Mouse (Mus musculus): Measurements from ENCODE around the gene Ankrd44. TPM values are rescaled to one million over a fixed set of nuclear protein-coding genes. Genes with fewer than 3 reads are reported as not detected.

Ankrd44 gene
- total RNA-seq, 2 experiments from 2014 or later = 19.9 to 23.5 TPM

GRCm38 (mm10) chr1:54791406-54791805, 134.8 kb downstream of the Ankrd44 start:
- intact Hi-C loops (cut with DNase I) = no loop called here
- DNase-seq (ENCODE audit: extremely low spot score in 1 of 2, low spot score in 2 of 2) = no peak
- Histone ChIP-seq H3K27ac (no peak overlapping the region), H3K4me3 (no peak overlapping the region)
- no peak for TF ChIP-seq CTCF (IDR thresholded peaks at IDR 0.05)

DNA sequence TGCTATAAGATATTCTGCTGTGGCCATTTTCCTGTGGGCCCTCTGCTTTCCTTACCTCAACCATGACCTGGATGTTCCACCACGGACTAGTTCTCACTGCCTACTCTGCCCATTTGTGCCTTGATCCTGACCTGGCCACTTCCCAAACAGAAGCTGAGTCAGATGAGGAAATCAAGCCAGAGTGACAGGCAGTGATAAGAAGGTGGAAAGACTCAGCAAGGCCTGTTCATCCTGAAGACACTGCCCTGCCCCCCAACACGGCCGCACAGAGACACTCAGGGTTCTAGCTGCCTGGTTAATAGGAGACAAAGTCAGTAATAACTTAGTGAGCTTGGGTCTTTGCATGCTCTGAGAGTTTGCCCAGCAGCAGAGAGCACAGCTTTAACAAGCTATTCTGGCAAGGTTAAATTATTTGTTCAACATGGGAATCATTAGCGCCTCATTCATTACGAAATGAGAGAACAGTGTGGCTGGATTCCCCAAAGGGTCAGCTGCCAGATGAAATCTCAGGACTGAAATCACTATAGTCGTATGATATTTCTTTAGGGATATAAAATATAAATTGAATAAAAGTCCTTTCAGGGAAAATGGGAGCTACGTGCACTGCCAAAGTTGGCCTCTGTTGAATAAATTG, 136.7 kb downstream of the Ankrd44 start:
- no peak for TF ChIP-seq CTCF (IDR thresholded peaks at IDR 0.05)
- DNase-seq (ENCODE audit: extremely low spot score in 1 of 2, low spot score in 2 of 2) = no peak
- H3K27ac ChIP-seq = no peak overlapping the region
- intact Hi-C loops (cut with DNase I) = no loop called here
- H3K4me3 ChIP-seq = no peak overlapping the region

GRCm38 (mm10) chr1:54788337-54788736, 137.8 kb downstream of the Ankrd44 start:
- Histone ChIP-seq H3K27ac (no peak overlapping the region), H3K4me3 (no peak overlapping the region)
- no peak for TF ChIP-seq CTCF (IDR thresholded peaks at IDR 0.05)
- no peak for DNase-seq (ENCODE audit: extremely low spot score in 1 of 2, low spot score in 2 of 2)
- intact Hi-C loops (cut with DNase I) = no loop called here

GRCm38 (mm10) chr1:54778151-54778550, 148.0 kb downstream of the Ankrd44 start:
- intact Hi-C loops (cut with DNase I) = no loop called here
- DNase-seq (ENCODE audit: extremely low spot score in 1 of 2, low spot score in 2 of 2) = no peak
- Histone ChIP-seq H3K27ac (no peak overlapping the region), H3K4me3 (no peak overlapping the region)
- TF ChIP-seq CTCF (IDR thresholded peaks at IDR 0.05) = no peak

- H3K4me3 ChIP-seq = no peak overlapping the region
- no peak for TF ChIP-seq CTCF (IDR thresholded peaks at IDR 0.05)
- H3K27ac ChIP-seq = no peak overlapping the region
- intact Hi-C loops (cut with DNase I) = no loop called here
- no peak for DNase-seq (ENCODE audit: extremely low spot score in 1 of 2, low spot score in 2 of 2)
Measured at GRCm38 (mm10) chr1:54777104-54777503, 149.1 kb downstream of the Ankrd44 start.

GRCm38 (mm10) chr1:54776116-54776515, 150.1 kb downstream of the Ankrd44 start:
- H3K27ac ChIP-seq = no peak overlapping the region
- no peak overlapping the region for H3K4me3 ChIP-seq
- TF ChIP-seq CTCF (IDR thresholded peaks at IDR 0.05) = no peak
- no peak for DNase-seq (ENCODE audit: extremely low spot score in 1 of 2, low spot score in 2 of 2)
- intact Hi-C loops (cut with DNase I) = no loop called here

GRCm38 (mm10) chr1:54772843-54773242, 153.3 kb downstream of the Ankrd44 start:
- DNase-seq (ENCODE audit: extremely low spot score in 1 of 2, low spot score in 2 of 2) = no peak
- H3K27ac ChIP-seq = no peak overlapping the region
- no peak for TF ChIP-seq CTCF (IDR thresholded peaks at IDR 0.05)
- H3K4me3 ChIP-seq = no peak overlapping the region
- intact Hi-C loops (cut with DNase I) = no loop called here

GRCm38 (mm10) chr1:54771471-54771870, 154.7 kb downstream of the Ankrd44 start:
- H3K27ac ChIP-seq = no peak overlapping the region
- intact Hi-C loops (cut with DNase I) = no loop called here
- H3K4me3 ChIP-seq = no peak overlapping the region
- no peak for DNase-seq (ENCODE audit: extremely low spot score in 1 of 2, low spot score in 2 of 2)
- no peak for TF ChIP-seq CTCF (IDR thresholded peaks at IDR 0.05)

DNA sequence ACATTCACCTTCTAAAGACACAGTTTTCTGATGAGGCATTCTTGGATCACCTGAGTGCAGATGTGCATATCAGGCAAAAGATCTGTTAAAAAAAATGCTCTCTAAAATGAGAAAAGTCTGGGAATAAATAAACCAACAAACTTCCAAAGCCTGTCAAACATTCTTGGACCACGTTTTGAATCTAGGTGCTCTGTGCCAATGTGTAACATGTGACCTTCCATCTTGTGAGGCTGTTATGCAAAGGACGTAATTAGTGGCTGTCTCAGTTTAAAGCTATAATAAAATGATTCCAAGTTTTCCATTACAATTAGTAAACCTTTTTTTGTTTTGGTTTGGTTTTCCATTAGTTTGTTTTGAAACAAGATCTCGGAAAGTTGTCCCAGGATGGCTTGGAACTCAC, 159.0 kb downstream of the Ankrd44 start:
- H3K4me3 ChIP-seq = no peak overlapping the region
- TF ChIP-seq CTCF (IDR thresholded peaks at IDR 0.05) = no peak
- DNase-seq (ENCODE audit: extremely low spot score in 1 of 2, low spot score in 2 of 2) = no peak
- H3K27ac ChIP-seq = no peak overlapping the region
- intact Hi-C loops (cut with DNase I) = no loop called here

- intact Hi-C loops (cut with DNase I) = no loop called here
- TF ChIP-seq CTCF (IDR thresholded peaks at IDR 0.05) = no peak
- H3K4me3 ChIP-seq = no peak overlapping the region
- DNase-seq (ENCODE audit: extremely low spot score in 1 of 2, low spot score in 2 of 2) = no peak
- H3K27ac ChIP-seq = no peak overlapping the region
Measured at GRCm38 (mm10) chr1:54765632-54766238, 160.5 kb downstream of the Ankrd44 start.

DNA sequence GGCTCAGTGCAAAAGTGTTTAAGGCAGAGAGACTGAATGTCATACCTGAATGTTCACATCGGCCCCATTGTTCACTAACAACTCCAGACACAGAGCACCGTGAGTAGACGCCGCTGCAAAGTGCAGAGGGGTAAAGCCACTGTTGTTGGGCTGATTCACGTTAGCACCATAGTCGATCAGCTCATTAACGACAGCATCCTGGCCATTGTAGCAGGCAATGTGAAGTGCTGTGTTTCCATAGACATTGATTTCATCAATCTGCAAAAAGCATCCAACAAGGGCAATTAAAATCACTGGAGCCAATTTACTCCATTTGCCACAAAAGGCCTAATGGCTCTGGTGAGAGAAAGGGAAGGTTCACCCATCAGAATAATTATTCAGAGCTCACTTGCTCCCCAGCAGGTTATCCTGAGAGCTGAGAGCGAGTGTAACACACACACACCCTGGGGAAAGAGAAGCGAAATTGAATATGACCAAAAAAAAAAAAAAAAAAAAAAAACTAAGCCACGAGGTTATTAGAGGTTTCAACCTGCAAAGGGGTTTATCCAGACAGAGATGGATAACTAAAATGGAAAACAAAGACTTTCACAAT, 163.9 kb downstream of the Ankrd44 start:
- Histone ChIP-seq H3K4me3 (no peak overlapping the region), H3K27ac (no peak overlapping the region)
- DNase-seq (ENCODE audit: extremely low spot score in 1 of 2, low spot score in 2 of 2) = no peak
- no peak for TF ChIP-seq CTCF (IDR thresholded peaks at IDR 0.05)
- intact Hi-C loops (cut with DNase I) = no loop called here

DNA sequence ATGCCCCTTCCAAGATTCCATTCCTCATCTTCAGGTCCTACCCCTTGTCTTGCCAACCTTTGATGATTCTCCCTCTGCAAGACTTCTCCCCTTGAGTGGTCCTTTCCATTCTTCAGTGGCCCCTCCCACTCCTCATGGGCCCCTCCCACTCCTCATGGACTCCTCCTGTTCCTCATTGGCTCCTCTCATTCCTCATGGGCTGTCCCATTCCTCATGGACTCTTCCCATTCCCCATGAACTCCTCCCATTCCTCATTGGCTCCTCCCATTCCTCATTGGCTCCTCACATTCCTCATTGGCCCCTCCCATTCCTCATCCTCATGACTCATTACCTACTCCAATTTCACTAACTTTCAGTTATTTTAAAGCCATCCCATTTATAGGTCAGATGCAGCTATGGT, 166.3 kb downstream of the Ankrd44 start:
- DNase-seq (ENCODE audit: extremely low spot score in 1 of 2, low spot score in 2 of 2) = no peak
- intact Hi-C loops (cut with DNase I) = loop anchor here (5.0 kb wide), 2 partner anchors 167 to 222 kb away; partner anchors contain the start of gene Ankrd44
- H3K27ac ChIP-seq = no peak overlapping the region
- H3K4me3 ChIP-seq = no peak overlapping the region
- TF ChIP-seq CTCF (IDR thresholded peaks at IDR 0.05) = no peak
